Mouse (Mus musculus) midbrain, postnatal 0 days (tissue): ENCODE measurements around the gene Lag3. TPM values are rescaled to one million over a fixed set of nuclear protein-coding genes. Genes with fewer than 3 reads are reported as not detected.
A peak's percentile ranks its signal among the peaks of the same experiment; 100 is the strongest.

Experiments
- ATAC-seq: fragments of 200-750 bp; cut with Nextera tagmentation; 2 replicates; pipeline ENCODE4 v1.8.0; 2017; ENCODE audit warnings: moderate number of reproducible peaks, mild to moderate bottlenecking, moderate TSS enrichment, moderate library complexity; ENCODE audit not compliant: low FRiP score
- DNase-seq: peaks from one replicate; pipeline ENCODE4 v3.0.0-alpha.2; 2015; ENCODE audit warnings: low spot score
- H3K27ac ChIP-seq: fragments of 300-500 bp; sonication (generic); 2 replicates; pipeline ENCODE4 v1.5.1; 2014; ENCODE audit warnings: low read depth, mild to moderate bottlenecking, low read length, mixed read lengths
- H3K27me3 ChIP-seq: fragments of 300-500 bp; sonication (generic); 2 replicates; pipeline ENCODE4 v1.6.1; 2014; ENCODE audit warnings: low read length, control low read depth, mixed read lengths; ENCODE audit not compliant: insufficient read depth
- H3K36me3 ChIP-seq: fragments of 300-500 bp; sonication (generic); 2 replicates; pipeline ENCODE4 v1.6.1; 2014; ENCODE audit warnings: low read length, control low read depth, mixed read lengths; ENCODE audit not compliant: insufficient read depth
- H3K4me1 ChIP-seq: fragments of 300-500 bp; sonication (generic); 2 replicates; pipeline ENCODE4 v1.6.1; 2014; ENCODE audit warnings: mild to moderate bottlenecking, control low read depth, antibody characterized with exemption, low read length, mixed read lengths; ENCODE audit not compliant: insufficient read depth
- H3K4me2 ChIP-seq: fragments of 300-500 bp; sonication (generic); 2 replicates; pipeline ENCODE4 v1.6.1; 2014; ENCODE audit warnings: low read depth, mild to moderate bottlenecking, low read length, mixed read lengths; ENCODE audit not compliant: poor library complexity, severe bottlenecking
- H3K4me3 ChIP-seq: fragments of 300-500 bp; sonication (generic); 2 replicates; pipeline ENCODE4 v1.5.1; 2014; ENCODE audit warnings: low read depth, mild to moderate bottlenecking, low read length, moderate library complexity
- H3K9ac ChIP-seq: fragments of 300-500 bp; sonication (generic); replicated peaks from 2 replicates; pipeline ENCODE4 v1.6.1; 2014; ENCODE audit warnings: mild to moderate bottlenecking, low read length, moderate library complexity, mixed read lengths; ENCODE audit not compliant: poor library complexity, severe bottlenecking
- H3K9me3 ChIP-seq: fragments of 300-500 bp; sonication (generic); 2 replicates; pipeline ENCODE4 v1.6.1; 2016; ENCODE audit warnings: low read length, control low read depth
- CTCF ChIP-seq: IDR thresholded peaks from 2 replicates; pipeline ENCODE4 v1.5.1; 2016; ENCODE audit warnings: antibody characterized with exemption, mild to moderate bottlenecking
- WGBS: fragments of 180-500 bp; shearing (Covaris S2); extraction: QIAGEN DNeasy Blood & Tissue Kit; methylation state at CpG from one replicate; pipeline ENCODE4 v1.1.7; 2014; 5-methylcytosine and 5-hydroxymethylcytosine counted together
- polyA plus RNA-seq: library from polyadenylated mRNA; unstranded; fragments of >200 nt; fragmentation: Nextera tagmentation; extraction: Ambion mirVana; gene quantifications from 2 replicates; pipeline ENCODE4 v1.2.1, GENCODE M21; 2015
- total RNA-seq: library from RNA; depleted of rRNA; stranded (reverse); fragments of >200 nt; gene quantifications from 2 replicates; pipeline ENCODE4 v1.2.3, GENCODE M21; 2014

Lag3 gene
- total and polyA plus RNA-seq, 2 experiments from 2014 or later: 1.1 to 2.8 TPM

DNA sequence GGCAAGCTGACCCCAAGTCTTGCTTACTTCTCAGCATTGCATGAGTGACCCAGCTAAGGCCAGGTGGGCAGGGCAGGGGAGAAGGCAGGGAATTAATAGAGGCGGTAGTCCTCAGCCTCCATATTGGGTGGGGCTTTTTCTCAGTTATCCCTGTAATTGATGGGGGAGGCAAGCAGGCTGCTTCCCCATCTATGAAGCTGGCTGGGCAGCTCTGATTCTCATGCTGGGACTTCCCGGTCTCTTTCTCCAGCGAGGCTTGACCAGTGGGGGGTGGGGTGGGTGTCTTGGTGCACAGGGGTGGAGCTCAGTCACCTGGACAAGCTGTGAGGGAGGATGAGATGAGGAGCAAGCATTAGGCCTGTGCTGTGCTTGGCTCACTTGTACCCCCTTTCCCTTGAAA lies 49.7 kb downstream of the Lag3 start:
- DNase-seq: no peak
- Histone ChIP-seq H3K4me2 (peak overlapping the region; percentile 75), H3K27ac (peak overlapping the region; percentile 97), H3K4me1 (peaks cover 32% of the 10 kb centered on the region), H3K9me3 (no peaks in the 10 kb centered on the region), H3K9ac (peak overlapping the region; percentile 93), H3K4me3 (peak overlapping the region; percentile 72), H3K27me3 (no peaks in the 10 kb centered on the region), H3K36me3 (peaks cover 7% of the 10 kb centered on the region; the same call in 1 of the 2 replicates)
- TF ChIP-seq CTCF: no peak
- WGBS: 36% methylated on average over 3 of the region's 3 CpGs
- no peak for ATAC-seq

DNA sequence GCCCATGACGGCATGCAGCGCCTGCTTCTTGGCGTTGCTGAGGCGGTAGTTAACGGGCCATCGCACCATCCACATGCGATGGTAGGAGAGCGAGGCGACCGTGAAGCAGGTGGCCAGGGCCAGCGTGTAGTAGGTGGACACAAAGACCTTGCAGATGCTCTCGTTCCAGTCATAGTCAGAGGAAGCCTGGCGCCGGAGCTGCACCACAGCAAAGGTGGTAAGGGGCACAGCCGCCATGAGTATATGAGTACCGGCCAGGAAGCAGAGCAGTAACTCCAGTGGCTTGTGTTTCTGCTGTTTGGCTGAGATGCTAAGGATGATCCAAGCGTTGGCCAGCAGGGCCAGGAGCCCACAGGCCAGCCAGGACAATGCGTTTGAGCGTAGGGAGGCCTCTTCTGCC lies 50.2 kb downstream of the Lag3 start:
- no peak for ATAC-seq
- no peak for TF ChIP-seq CTCF
- peak overlapping the region; percentile 72; the same call in 1 of the 2 replicates for H3K4me3 ChIP-seq
- H3K36me3 ChIP-seq: peaks cover 7% of the 10 kb centered on the region; the same call in 1 of the 2 replicates
- H3K4me2 ChIP-seq: peak overlapping the region; percentile 75
- H3K9ac ChIP-seq: 0 out of 2 replicates have a peak overlapping the region, but pooled peaks have one; percentile 93
- DNase-seq: no peak
- H3K4me1 ChIP-seq: peaks cover 32% of the 10 kb centered on the region
- 78% methylated on average over 19 of the region's 19 CpGs for WGBS
- H3K27me3 ChIP-seq: no peaks in the 10 kb centered on the region
- H3K9me3 ChIP-seq: no peaks in the 10 kb centered on the region
- peak overlapping the region; percentile 97; the same call in 1 of the 2 replicates for H3K27ac ChIP-seq

DNA sequence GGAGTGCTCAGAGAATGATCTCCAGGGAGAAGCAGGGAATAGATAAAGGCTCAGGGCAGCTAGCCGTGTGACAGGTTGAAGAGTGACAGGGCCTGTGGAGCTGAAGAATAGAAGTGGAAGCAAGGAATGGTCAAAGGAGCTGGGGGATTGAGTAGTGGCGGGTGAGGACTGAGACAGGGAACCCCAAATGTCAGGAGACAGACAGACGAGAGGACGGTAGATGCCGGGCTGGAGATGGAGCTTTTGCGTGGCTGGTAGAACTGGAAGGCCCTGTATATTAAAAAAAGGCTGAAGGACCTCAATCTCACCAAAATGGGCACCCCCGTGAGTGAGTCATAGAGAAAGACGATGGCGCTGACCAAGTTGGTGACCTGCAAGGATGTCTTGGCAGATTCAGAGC lies 51.0 kb downstream of the Lag3 start:
- H3K4me2 ChIP-seq: peak overlapping the region; percentile 34; the same call in 1 of the 2 replicates
- ATAC-seq (no peak), DNase-seq (no peak)
- peaks cover 32% of the 10 kb centered on the region for H3K4me1 ChIP-seq
- no peaks in the 10 kb centered on the region for H3K9me3 ChIP-seq
- H3K4me3 ChIP-seq: no peak overlapping the region; the same call in 1 of the 2 replicates
- H3K27ac ChIP-seq: peak overlapping the region; percentile 80; the same call in 1 of the 2 replicates
- TF ChIP-seq CTCF: no peak
- 69% methylated on average over 9 of the region's 9 CpGs for WGBS
- no peaks in the 10 kb centered on the region for H3K27me3 ChIP-seq
- peaks cover 7% of the 10 kb centered on the region; the same call in 1 of the 2 replicates for H3K36me3 ChIP-seq
- peak overlapping the region; percentile 36; the same call in 1 of the 2 replicates for H3K9ac ChIP-seq

DNA sequence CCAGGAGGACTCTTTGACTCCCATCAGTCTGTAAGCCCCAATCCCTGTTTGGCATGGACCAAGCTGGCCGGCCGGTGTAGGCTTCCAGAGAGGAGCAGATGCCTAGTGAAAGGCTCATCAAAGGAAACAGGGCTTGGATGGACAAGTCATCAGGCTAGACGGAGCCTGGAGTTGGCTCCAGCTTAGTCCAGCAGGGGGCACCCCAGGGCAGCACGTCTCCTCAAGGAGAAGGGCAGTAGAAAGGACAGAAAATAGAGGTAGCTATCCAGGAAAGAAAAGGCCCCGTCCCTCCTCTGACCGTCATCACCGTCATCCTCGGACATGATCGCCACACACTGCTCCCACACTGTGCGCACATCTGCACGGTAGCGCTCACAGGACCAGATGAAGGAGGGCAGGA lies 51.8 kb downstream of the Lag3 start:
- peaks cover 9% of the 10 kb centered on the region; the same call in 1 of the 2 replicates for H3K36me3 ChIP-seq
- H3K4me3 ChIP-seq: 0 out of 2 replicates have a peak overlapping the region, but pooled peaks have one; percentile 1
- peaks cover 25% of the 10 kb centered on the region for H3K4me1 ChIP-seq
- peak; percentile 90 for TF ChIP-seq CTCF
- H3K4me2 ChIP-seq: peak overlapping the region; percentile 34
- peak overlapping the region; percentile 5; the same call in 1 of the 2 replicates for H3K9ac ChIP-seq
- no peaks in the 10 kb centered on the region for H3K27me3 ChIP-seq
- DNase-seq (peak; percentile 88), ATAC-seq (no peak)
- H3K27ac ChIP-seq: peak overlapping the region; percentile 80
- 7% methylated on average over 12 of the region's 12 CpGs for WGBS
- no peaks in the 10 kb centered on the region for H3K9me3 ChIP-seq

DNA sequence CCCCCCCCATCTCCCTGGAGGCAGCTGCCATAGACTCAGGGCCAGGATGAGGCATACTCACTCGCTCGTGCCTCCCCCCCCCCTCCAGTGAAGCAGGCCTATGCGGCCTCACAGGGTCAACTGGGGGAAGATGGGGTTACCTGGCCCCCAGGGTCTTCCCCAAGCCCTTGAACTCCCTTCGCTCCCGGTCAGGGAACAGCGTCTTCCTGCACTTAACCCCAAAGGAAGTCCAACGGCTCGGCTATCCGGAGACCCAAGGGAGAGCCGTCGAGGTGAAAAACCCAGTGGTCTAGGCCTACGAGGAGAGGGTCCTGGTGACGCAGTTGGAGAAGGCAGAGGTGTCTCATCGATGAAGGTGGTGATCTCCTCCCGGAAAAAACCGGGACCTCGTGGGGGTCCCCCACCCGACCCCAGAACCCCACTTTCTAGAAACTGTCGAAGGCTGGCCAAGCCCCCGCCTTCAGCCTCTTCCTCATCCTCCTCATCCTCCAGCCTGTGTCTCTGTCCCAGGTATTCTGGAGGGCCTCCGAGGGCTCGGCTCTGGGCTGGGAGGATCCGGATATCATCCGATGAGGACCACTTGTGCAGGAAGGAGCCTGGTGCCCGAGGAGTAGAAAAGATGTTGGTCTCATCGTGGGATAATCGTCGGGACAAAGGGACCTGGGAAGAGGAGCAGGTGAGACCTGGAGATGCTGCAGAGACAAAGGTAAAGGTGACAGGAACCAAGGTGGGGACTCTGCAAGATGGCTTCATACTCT lies 52.8 kb downstream of the Lag3 start:
- Histone ChIP-seq H3K9ac (no peak overlapping the region), H3K4me1 (peaks cover 24% of the 10 kb centered on the region), H3K27ac (peak overlapping the region; percentile 99; the same call in 1 of the 2 replicates), H3K27me3 (no peaks in the 10 kb centered on the region), H3K36me3 (peaks cover 11% of the 10 kb centered on the region; the same call in 1 of the 2 replicates), H3K4me3 (no peak overlapping the region), H3K4me2 (no peak overlapping the region), H3K9me3 (no peaks in the 10 kb centered on the region)
- DNase-seq (no peak), ATAC-seq (no peak)
- no peak for TF ChIP-seq CTCF
- WGBS: 77% methylated on average over 27 of the region's 28 CpGs
